Mouse (Mus musculus) spleen, adult 2 months (tissue): ENCODE measurements around the gene Mocs3.

Source experiments
- CTCF ChIP-seq: fragments of 200-500 bp; IDR thresholded peaks from 2 replicates; pipeline ENCODE4 v1.5.1; 2011; ENCODE audit warnings: mild to moderate bottlenecking, inconsistent platforms; ENCODE audit not compliant: insufficient read depth, insufficient read length, insufficient replicate concordance; ENCODE audit errors: extremely low read depth
- POLR2A ChIP-seq: fragments of 200-500 bp; IDR thresholded peaks from 2 replicates; pipeline ENCODE4 v1.6.1; 2011; ENCODE audit warnings: low read depth, low read length, inconsistent platforms

- no peak for TF ChIP-seq POLR2A
- no peak for TF ChIP-seq CTCF
Measured at GRCm38 (mm10) chr2:168245571-168245970, 15.1 kb downstream of the Mocs3 start.
